Mouse (Mus musculus) heart, adult 2 months (tissue): Measurements from ENCODE around the gene Pde6h.

Experiments used
- CTCF ChIP-seq: fragments of 200-600 bp; IDR thresholded peaks from 2 replicates; pipeline ENCODE4 v1.8.1; 2022; ENCODE audit warnings: antibody characterized with exemption, mild to moderate bottlenecking, moderate library complexity
- POLR2A ChIP-seq: fragments of 200-500 bp; IDR thresholded peaks from 2 replicates; pipeline ENCODE4 v1.6.1; 2011; ENCODE audit warnings: mild to moderate bottlenecking, low read depth, low read length, control low read depth; ENCODE audit not compliant: insufficient read depth

GRCm38 (mm10) chr6:136998181-136998580, 74.5 kb downstream of the Pde6h start:
- TF ChIP-seq CTCF (no peak), POLR2A (no peak)
